Mouse (Mus musculus): ENCODE results near the gene Tspan5.

GRCm38 (mm10) chr3:138740843-138741540, 1.0 kb upstream of the Tspan5 start:
- no peak for TF ChIP-seq POLR2A (IDR thresholded peaks at IDR 0.05; ENCODE audit: borderline replicate concordance, extremely low read depth, low read depth, low read length)
- TF ChIP-seq CTCF (IDR thresholded peaks at IDR 0.05; ENCODE audit: insufficient read depth, low read length), result no peak

Measured in lung, adult 2 months (tissue).